Mouse (Mus musculus) cerebellum, postnatal 25 days (tissue): Measurements from ENCODE around the gene Npw.
"Not testable (repeated sequence)": the region's sequence is repeated elsewhere in the genome, so short reads cannot be mapped to it uniquely, and the experiment has no call there.

Experiments
- DNase-seq, 2 experiments: peaks; one replicate each; pipeline ENCODE4 v3.0.0; 2021; ENCODE audit warnings: mixed read lengths in 2 of 2

Npw gene

DNA sequence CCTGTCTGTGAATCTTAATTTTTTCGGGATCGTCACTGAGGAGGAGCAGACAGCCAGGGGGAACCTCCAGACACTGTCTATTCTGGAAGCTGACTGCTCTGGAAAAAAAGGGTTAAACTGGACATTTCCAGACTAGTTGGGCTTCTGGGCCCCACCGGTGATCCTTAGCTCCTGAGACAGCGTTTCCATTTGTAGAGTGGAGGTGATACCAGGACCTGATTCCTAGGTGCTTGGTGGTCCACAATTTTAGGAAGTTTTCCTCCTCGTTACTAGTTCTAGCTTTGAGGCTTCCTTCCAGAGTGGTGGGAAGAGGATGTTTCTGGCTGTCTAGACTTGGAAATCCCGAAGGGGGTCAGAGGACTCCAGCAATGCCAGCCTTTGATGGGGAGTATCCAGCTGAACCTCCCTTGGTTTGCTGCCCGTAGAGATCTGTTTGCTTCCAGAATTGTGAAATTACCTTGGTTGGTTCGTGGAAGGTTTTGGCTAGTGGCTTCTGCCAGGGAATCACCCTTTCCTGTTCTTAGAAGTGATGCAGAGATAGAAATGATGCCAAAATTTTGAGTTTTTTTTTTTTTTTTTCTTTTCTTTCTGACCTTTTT is 12.1 kb upstream of the Npw start:
- no peak for DNase-seq

DNA sequence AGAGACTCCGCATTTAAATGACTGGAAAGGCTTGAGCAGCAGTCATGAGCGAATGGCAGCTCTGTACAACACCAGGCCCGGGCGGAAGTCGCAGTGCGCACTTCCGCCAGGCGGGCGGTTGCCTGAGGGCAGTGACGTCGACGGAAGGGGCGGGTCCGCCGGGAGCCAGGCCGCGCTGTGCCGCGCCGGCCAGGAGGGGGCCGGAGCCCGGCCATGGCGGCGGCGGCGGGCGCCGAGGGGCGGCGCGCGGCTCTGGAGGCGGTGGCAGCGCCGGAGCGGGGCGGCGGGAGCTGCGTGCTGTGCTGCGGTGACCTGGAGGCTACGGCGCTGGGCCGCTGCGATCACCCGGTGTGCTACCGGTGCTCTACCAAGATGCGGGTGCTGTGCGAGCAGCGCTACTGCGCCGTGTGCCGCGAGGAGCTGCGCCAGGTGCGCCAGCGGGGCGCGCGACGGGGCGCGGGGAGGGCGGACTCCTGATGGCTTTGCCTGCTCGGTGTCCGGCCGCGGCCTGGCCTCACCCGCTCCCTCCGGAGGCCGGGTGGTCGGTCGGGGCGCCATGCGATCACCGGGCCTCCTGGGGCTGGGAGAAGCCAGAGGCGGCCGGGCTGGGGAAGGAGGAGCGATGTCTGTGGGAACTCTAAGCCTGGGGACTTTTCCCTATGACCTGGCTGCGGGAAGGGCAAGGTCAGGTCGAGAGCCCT is 11.4 kb upstream of the Npw start, which contains the start of gene Zfp598:
Gene Zfp598 (plus strand): TSS at position 143 of the 701 bp plus-strand sequence.
- DNase-seq: peak; percentile 97 to 98

- not testable (repeated sequence) for DNase-seq
Observed at GRCm38 (mm10) chr17:24669214-24669544, 10.9 kb upstream of the Npw start.

DNA sequence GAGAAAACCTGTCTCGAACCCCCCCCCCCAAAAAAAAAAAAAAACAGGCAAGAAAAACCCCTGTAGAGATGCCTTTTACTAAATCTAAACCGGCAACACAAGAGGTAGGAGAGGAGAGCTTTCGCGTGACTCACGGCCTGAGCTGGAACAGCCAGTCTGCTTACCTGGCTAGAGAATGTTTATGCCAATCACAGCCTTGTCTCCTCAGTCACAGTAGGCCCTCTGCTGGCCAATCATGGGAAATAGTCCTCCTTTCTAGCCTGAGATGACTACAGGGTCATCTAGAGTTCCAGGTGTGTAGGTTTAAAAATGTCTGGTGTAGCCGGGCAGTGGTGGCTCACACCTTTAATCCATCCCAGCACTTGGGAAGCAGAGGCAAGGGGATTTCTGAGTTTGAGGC is 9.2 kb upstream of the Npw start:
- DNase-seq: peak; percentile 75 to 87

DNA sequence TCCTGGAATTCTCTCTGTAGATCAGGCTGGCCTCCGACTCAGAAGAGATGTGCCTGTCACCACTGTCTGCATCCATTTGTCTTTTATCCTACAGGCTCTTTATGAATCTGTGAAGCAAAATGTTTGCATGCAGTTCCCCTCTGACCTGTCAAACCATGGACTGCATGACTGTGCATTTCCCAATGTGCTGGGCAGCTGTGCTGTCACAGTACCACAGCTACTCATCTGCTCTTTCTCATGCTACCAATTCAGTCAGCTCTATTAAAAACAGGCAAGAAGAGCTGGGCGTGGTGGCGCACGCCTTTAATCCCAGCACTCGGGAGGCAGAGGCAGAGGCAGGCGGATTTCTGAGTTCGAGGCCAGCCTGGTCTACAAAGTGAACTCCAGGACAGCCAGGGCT is 8.8 kb upstream of the Npw start:
- not testable (repeated sequence) for DNase-seq

DNA sequence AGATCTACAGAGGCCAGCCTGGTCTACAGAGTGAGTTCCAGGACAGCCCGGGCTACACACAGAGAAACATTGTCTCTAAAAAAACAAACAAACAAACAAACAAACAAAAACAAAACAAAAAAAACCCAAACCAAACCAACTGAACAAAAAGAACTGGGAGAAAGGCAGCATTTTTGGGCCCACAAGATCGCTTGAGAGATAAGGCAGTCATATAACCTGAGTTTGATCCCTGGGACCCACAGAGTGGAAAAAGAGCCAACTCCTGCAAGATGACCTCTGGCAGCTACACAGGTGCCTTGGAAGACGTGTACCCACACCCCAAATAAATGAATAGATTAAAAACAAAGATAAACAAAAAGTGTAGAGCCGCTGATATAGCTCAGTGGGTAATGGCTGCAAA is 3.3 kb downstream of the Npw start:
- DNase-seq: no peak

DNA sequence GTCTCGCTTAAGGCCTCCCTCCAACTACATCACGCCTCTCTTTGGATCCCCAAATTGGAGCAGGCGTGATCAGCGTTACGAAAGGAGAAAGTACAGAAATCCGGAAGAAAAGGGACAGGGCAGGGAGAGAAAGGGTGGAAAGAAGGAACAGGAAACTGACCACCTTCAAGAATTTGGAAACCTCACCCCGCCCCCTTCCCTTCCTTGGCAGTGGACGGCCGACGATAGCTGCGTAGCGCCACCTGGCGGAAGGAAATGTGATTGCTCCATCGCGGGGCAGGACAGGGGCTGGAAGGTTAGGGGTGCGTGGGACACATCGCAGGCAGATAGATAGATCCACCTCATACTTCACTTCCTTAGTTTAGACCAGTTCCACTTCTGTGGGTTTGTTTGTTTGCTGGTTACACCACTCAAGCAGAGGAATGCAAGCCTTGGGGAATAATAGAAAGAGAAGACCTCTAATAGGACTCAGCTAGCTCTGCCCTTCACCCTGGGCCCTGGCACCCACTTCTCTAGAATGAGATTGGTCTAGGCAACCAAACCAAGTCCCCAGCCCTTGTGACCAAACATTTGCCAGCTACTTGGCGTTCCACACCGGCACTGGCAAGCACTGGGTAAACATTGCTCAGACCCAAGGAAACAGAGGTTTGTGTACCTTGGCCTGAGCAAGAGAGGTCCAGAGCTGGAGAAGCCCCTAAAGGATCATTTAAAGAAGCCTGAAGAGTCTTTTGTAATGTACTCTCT is 4.1 kb downstream of the Npw start:
- DNase-seq: peak; percentile 82 to 89

GRCm38 (mm10) chr17:24651835-24652234 is 6.4 kb downstream of the Npw start:
- no peak for DNase-seq

- no peak for DNase-seq
Observed at GRCm38 (mm10) chr17:24650766-24651165, 7.5 kb downstream of the Npw start.

- peak; percentile 87 to 88 for DNase-seq
Observed at GRCm38 (mm10) chr17:24650070-24650616, 8.1 kb downstream of the Npw start, which contains the start of gene Slc9a3r2. Gene Slc9a3r2 (minus strand): TSS chr17:24650327.

DNA sequence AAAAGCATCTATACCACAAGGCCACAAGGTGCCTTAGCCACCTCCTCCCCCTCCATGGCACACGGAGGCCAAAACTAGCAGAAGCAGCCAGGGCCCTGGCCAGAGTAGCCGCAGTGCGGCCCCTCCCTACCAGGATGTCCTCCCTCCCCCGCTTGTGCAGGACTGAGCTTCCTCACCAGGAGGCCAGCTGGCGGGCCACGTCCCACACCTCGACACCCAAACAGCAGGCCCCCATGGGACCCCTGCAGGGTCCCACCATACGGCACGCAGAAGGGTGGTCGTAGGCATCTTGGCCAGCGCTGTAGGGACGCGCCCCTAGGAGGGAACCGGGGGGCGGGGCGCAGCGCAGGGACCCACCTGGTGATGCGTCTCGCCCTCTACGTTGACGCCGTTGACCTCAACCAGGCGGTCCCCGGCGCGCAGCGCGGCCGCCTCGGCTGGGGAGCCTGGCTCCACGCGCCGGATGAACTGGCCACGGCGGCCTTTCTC is 8.6 kb downstream of the Npw start:
- DNase-seq: peak; percentile 81 to 82

DNA sequence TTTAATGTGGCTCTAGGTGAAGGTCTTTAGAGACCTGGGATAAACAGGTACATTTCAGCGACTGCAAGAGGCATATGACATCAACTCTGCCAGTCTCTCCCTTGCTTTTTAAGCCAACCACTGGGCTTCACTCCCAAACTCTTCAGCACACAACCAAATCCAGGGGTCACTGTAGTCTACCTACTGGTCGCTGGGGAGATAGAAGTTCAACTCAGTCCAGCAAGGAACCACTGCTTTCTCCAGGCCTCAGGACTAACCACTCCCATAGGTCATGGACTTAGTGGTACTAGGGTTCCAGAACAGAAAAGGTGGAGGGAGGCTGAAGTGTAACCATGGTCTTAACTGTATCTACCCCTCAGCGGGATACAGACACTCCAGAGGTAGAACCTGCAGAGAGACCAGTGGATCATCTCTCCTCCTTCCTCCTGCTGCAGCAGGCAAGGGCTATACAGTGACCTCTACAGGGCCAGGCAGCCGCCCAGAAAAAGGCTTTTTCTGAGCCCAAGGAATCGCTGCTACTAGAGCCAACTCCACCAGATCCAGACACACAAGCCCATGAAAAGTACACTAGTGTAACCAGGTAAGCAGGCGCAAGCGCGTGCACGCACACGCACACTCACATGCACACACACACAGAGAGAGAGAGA is 9.4 kb downstream of the Npw start:
- DNase-seq: peak; percentile 67 to 68

DNA sequence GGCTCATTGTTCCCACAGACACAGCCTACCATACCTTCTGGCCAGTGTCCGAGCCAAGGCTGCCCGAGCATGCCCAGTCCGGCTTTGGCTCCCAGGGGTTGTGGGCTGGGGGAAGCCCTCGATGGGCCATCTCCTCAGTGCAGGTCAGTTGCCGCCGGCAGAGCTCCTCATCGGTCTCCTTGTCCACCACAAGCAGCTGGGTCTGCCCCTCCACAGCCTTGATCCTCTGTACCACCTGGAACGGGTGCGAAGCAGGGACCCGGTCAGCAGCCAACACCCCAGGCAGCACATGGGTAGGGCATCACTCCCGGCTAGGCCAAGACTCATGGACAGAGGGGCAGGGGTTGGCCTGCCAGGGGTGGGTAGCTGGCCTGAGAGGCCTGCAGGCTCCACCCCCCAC is 10.8 kb downstream of the Npw start:
- peak; percentile 54 to 61 for DNase-seq

DNA sequence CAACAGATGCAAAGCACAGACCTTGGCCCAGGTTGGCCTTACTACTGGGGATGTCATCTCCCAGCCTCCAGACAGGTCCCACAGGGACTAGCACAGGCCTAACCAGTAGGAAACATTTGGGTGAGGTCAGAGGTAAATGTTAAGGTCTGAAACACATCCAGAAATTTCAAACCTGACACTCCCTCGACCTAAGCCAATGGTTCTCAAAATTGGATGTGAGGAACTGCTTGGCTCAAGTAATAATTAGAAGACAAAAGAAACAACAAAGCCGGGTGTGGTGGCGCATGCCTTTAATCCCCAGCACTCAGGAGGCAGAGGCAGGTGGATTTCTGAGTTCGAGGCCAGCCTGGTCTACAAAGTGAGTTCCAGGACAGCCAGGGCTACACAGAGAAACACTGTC is 11.9 kb downstream of the Npw start:
- DNase-seq: no peak

DNA sequence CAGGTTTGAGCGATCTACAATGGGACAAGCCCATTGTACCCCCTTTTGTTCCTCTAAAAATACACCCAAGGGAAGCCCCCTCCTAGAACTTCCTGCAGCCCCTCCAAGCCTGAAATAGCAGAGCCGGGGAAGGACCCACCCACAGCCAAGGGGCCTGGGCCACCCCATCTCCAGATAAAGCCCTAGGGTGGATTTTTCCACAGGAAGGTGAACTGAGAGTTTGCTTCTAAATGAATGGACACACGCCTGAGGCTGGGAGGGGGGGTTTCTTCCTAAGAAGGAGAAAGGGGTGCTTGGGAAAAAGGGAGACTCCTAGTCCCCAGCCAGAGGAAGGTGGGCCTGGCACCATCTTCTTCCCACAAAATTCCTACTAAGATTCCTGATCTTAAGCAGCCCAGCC is 12.3 kb downstream of the Npw start:
- no peak for DNase-seq

DNA sequence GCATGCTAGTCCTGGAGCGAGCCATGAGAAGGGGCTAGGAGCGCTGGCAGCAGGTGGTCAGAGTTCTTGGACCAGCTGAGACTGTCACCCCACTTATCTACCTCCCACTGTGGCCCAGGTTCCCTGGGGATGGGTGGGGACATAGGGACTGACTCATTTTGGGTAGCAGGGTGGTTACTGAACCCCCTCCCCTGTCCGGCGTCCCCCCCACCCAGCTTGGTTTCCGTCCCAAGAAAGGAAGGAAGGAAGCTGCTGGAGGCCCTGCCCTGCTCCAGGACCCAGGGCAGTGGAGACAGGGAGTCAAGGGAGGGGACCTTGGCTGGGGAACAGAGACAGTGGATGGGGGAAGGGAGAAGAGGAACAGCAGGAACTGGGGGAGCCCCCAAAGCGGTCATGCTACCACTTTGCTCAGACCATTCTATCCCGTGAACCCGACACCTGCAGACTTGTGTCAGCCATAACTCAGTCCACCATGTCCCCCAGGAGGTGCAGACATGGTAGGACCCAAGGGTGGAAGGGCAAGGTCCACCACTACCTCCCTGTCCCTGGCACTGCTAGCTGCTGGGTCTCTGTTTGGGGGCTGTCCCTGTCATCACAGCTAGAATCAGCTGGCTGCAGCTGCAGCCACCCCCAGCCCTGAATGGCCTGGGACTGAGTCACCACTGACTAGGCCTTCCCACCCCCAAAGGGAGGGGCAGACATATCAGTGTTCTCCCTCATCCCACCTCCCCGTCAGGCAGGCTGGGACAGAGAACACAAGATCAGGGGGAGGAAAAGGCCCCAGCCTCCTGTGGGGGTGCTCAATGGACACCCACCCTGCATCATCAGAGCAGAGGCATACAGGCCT is 13.2 kb downstream of the Npw start:
- no peak for DNase-seq

GRCm38 (mm10) chr17:24644030-24644715 is 14.1 kb downstream of the Npw start:
- DNase-seq: no peak

DNA sequence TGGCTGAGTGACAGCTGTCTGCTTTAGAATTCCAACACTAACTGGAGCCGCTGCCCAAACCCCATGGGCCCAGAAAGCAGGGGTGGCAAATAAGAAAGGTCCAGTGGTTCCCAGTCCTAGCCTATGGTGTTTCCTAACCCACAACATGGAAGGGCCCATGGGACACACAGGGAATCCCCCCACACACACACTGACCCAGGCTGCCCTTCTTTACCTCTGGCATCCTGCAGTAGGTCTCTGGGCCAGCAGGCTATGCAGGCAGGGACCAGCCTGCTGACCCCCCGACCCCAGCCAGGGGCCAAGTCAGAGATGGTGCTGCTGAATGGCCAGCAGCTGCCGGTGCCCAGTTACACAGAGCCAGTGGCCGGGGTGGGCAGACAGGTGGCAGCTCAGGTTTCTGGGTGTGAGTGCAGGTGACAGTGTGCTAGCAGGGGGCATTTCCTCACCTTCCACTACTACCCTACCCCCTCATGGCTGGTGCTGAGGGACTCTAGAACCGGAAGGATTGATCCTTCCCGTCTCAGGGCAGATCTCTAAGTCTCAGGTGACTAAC is 15.4 kb downstream of the Npw start:
- no peak for DNase-seq

GRCm38 (mm10) chr17:24641944-24642343 is 16.3 kb downstream of the Npw start:
- no peak for DNase-seq

DNA sequence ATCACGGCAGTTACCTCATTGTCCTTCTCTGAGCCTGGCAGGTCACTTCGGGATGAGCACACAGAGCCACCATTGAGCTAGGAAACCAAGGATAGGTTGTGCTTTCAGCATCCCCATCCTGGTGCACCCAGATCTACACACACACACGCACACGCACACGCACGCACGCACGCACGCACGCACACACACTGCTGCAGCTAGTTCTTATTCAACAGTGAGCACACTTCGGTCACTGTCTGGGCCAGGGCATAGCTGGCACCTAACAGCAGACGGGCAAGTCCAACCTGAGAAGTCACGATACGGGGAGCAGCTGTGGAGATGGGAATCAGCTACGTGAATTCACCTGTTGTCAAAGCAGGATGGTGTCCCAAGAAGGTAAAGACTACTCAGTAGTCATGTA is 17.7 kb downstream of the Npw start:
- DNase-seq: no peak

DNA sequence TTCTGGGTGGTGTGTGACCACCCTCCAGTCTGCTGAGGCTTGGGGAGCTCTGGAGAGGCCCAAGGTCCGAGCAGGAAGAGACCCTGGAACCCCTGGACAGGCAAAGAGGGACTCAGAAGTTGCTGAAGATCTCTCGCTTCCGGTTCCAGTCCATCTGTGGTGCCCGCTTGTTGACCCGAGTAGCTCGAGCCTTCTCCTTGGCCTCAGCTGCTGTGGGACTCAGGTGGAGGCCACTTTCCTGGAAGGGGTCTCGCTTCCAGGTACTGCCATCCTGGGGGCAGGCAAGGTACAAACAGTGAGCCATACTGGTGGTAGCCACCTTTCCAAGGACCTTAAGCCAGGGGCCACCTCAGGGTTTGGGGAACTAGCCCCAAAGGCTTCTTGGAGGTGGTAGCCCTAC is 18.1 kb downstream of the Npw start:
- DNase-seq: no peak
